Mouse (Mus musculus) kidney, postnatal 0 days (tissue): ENCODE data around the gene Rspry1. TPM values are rescaled to one million over a fixed set of nuclear protein-coding genes. Genes with fewer than 3 reads are reported as not detected.

Source experiments
- ATAC-seq: fragments of 200-750 bp; cut with Nextera tagmentation; replicated peaks from 2 replicates; pipeline ENCODE4 v1.8.0; 2017; ENCODE audit warnings: low read depth, moderate number of reproducible peaks, moderate TSS enrichment, moderate library complexity; ENCODE audit not compliant: low FRiP score
- DNase-seq: peaks from one replicate; pipeline ENCODE4 v3.0.0-alpha.2; 2016; ENCODE audit warnings: low spot score
- H3K27ac ChIP-seq: fragments of 300-500 bp; sonication (generic); 2 replicates; pipeline ENCODE4 v1.5.1; 2014; ENCODE audit warnings: mild to moderate bottlenecking
- H3K27me3 ChIP-seq: fragments of 300-500 bp; sonication (generic); 2 replicates; pipeline ENCODE4 v1.6.1; 2014; ENCODE audit warnings: low read length, mixed read lengths; ENCODE audit not compliant: insufficient read depth
- H3K36me3 ChIP-seq: fragments of 300-500 bp; sonication (generic); 2 replicates; pipeline ENCODE4 v1.6.1; 2014; ENCODE audit warnings: low read length, mixed read lengths; ENCODE audit not compliant: insufficient read depth
- H3K4me1 ChIP-seq: fragments of 300-500 bp; sonication (generic); replicated peaks from 2 replicates; pipeline ENCODE4 v1.6.1; 2014; ENCODE audit warnings: antibody characterized with exemption, low read length, mixed read lengths; ENCODE audit not compliant: insufficient read depth
- H3K4me2 ChIP-seq: fragments of 300-500 bp; sonication (generic); 2 replicates; pipeline ENCODE4 v1.6.1; 2014; ENCODE audit warnings: mild to moderate bottlenecking, low read length, moderate library complexity, mixed read lengths
- H3K4me3 ChIP-seq: fragments of 300-500 bp; sonication (generic); replicated peaks from 2 replicates; pipeline ENCODE4 v1.5.1; 2014; ENCODE audit warnings: low read depth, low read length
- H3K9ac ChIP-seq: fragments of 300-500 bp; sonication (generic); 2 replicates; pipeline ENCODE4 v1.6.1; 2014; ENCODE audit warnings: low read depth, low read length
- H3K9me3 ChIP-seq: fragments of 300-500 bp; sonication (generic); replicated peaks from 2 replicates; pipeline ENCODE4 v1.6.1; 2016; ENCODE audit warnings: low read length, inconsistent platforms, mixed read lengths
- CTCF ChIP-seq: IDR thresholded peaks from 2 replicates; pipeline ENCODE4 v1.5.1; 2016; ENCODE audit warnings: antibody characterized with exemption, low read depth, mild to moderate bottlenecking, moderate library complexity
- WGBS: fragments of 180-500 bp; shearing (Covaris S2); extraction: QIAGEN DNeasy Blood & Tissue Kit; methylation state at CpG from one replicate; pipeline ENCODE4 v1.1.7; 2014; 5-methylcytosine and 5-hydroxymethylcytosine counted together
- polyA plus RNA-seq: library from polyadenylated mRNA; unstranded; fragments of >200 nt; fragmentation: Nextera tagmentation; extraction: Ambion mirVana; gene quantifications from 2 replicates; pipeline ENCODE4 v1.2.1, GENCODE M21; 2015

Gene Rspry1
- polyA plus RNA-seq, 1 experiment from 2014 or later, result 31.0 TPM

- Histone ChIP-seq H3K9me3 (no peaks in the 10 kb centered on the region), H3K9ac (no peak overlapping the region), H3K4me1 (0 out of 2 replicates have a peak, but pooled peaks cover 7% of the 10 kb centered on the region), H3K36me3 (no peaks in the 10 kb centered on the region), H3K27me3 (peaks cover 34% of the 10 kb centered on the region), H3K4me2 (peak overlapping the region; percentile 61; the same call in 1 of the 2 replicates), H3K4me3 (no peak overlapping the region), H3K27ac (no peak overlapping the region)
- 11% methylated on average over 6 of the region's 6 CpGs for WGBS
- no peak for TF ChIP-seq CTCF
- ATAC-seq (no peak), DNase-seq (no peak)
Observed at GRCm38 (mm10) chr8:94694701-94695100, 93.0 kb downstream of the Rspry1 start.

GRCm38 (mm10) chr8:94695341-94695993 lies 93.7 kb downstream of the Rspry1 start:
- H3K36me3 ChIP-seq, result no peaks in the 10 kb centered on the region
- 2% methylated on average over 31 of the region's 31 CpGs for WGBS
- no peak for DNase-seq
- 0 out of 2 replicates have a peak overlapping the region, but pooled peaks have one; percentile 1 for H3K9ac ChIP-seq
- peak overlapping the region; percentile 36 for H3K4me3 ChIP-seq
- ATAC-seq, result peak; percentile 61
- TF ChIP-seq CTCF, result no peak
- H3K4me1 ChIP-seq, result 0 out of 2 replicates have a peak, but pooled peaks cover 7% of the 10 kb centered on the region
- H3K4me2 ChIP-seq, result peak overlapping the region; percentile 61
- peaks cover 34% of the 10 kb centered on the region for H3K27me3 ChIP-seq
- no peaks in the 10 kb centered on the region for H3K9me3 ChIP-seq
- H3K27ac ChIP-seq, result no peak overlapping the region

GRCm38 (mm10) chr8:94695994-94696384 lies 94.3 kb downstream of the Rspry1 start, which contains the start of gene Pllp:
Gene Pllp, minus strand, starts transcription at chr8:94696278.
- ATAC-seq, result peak; percentile 73
- Histone ChIP-seq H3K4me1 (0 out of 2 replicates have a peak, but pooled peaks cover 7% of the 10 kb centered on the region), H3K27ac (no peak within 1 kb of the TSS), H3K36me3 (no peaks in the 10 kb centered on the region), H3K9ac (0 out of 2 replicates have a peak within 1 kb of the TSS, but pooled peaks have one; percentile 1), H3K9me3 (no peaks in the 10 kb centered on the region), H3K27me3 (peaks cover 34% of the 10 kb centered on the region), H3K4me2 (peak within 1 kb of the TSS; percentile 61), H3K4me3 (peak within 1 kb of the TSS; percentile 36)
- WGBS, result under 1% methylated on average over 41 of the region's 41 CpGs
- no peak for DNase-seq
- no peak for TF ChIP-seq CTCF

GRCm38 (mm10) chr8:94696566-94696965 lies 94.8 kb downstream of the Rspry1 start:
- TF ChIP-seq CTCF, result no peak
- WGBS, result 42% methylated on average over 3 of the region's 3 CpGs
- Histone ChIP-seq H3K4me1 (0 out of 2 replicates have a peak, but pooled peaks cover 7% of the 10 kb centered on the region), H3K9ac (no peak overlapping the region), H3K27ac (no peak overlapping the region), H3K4me2 (no peak overlapping the region), H3K9me3 (no peaks in the 10 kb centered on the region), H3K4me3 (no peak overlapping the region), H3K27me3 (peaks cover 34% of the 10 kb centered on the region), H3K36me3 (no peaks in the 10 kb centered on the region)
- no peak for ATAC-seq
- DNase-seq, result no peak

- H3K4me2 ChIP-seq, result no peak overlapping the region
- H3K27me3 ChIP-seq, result peaks cover 34% of the 10 kb centered on the region
- H3K27ac ChIP-seq, result no peak overlapping the region
- no peak for TF ChIP-seq CTCF
- DNase-seq (no peak), ATAC-seq (no peak)
- no peak overlapping the region for H3K9ac ChIP-seq
- no peaks in the 10 kb centered on the region for H3K9me3 ChIP-seq
- H3K36me3 ChIP-seq, result no peaks in the 10 kb centered on the region
- H3K4me1 ChIP-seq, result 0 out of 2 replicates have a peak, but pooled peaks cover 7% of the 10 kb centered on the region
- WGBS, result 75% methylated on average over 6 of the region's 6 CpGs
- H3K4me3 ChIP-seq, result no peak overlapping the region
Observed at GRCm38 (mm10) chr8:94697956-94698355, 96.2 kb downstream of the Rspry1 start.

GRCm38 (mm10) chr8:94699366-94699765 lies 97.6 kb downstream of the Rspry1 start:
- 71% methylated on average over 16 of the region's 16 CpGs for WGBS
- no peak overlapping the region for H3K9ac ChIP-seq

More at GRCm38 (mm10) chr8:94699366-94699765, 97.6 kb downstream of the Rspry1 start:
- Histone ChIP-seq H3K4me3 (no peak overlapping the region), H3K27ac (no peak overlapping the region), H3K9me3 (no peaks in the 10 kb centered on the region), H3K4me2 (no peak overlapping the region), H3K36me3 (no peaks in the 10 kb centered on the region), H3K27me3 (peaks cover 27% of the 10 kb centered on the region), H3K4me1 (0 out of 2 replicates have a peak, but pooled peaks cover 7% of the 10 kb centered on the region)
- ATAC-seq (no peak), DNase-seq (no peak)
- no peak for TF ChIP-seq CTCF
